Mouse (Mus musculus): Measurements from ENCODE around the gene Cyp2d9. TPM values are rescaled to one million over a fixed set of nuclear protein-coding genes. Genes with fewer than 3 reads are reported as not detected.

Cyp2d9 gene
- not detected for total RNA-seq (2023)

GRCm38 (mm10) chr15:82433137-82433536 is at the start of gene Cyp2d9:
Gene Cyp2d9 (plus strand): TSS chr15:82433437.

GRCm38 (mm10) chr15:82393922-82394321 is 39.3 kb upstream of the Cyp2d9 start, which contains the start of gene Cyp2d11:
Gene Cyp2d11 (minus strand): TSS chr15:82394022.

GRCm38 (mm10) chr15:82406981-82407380 is 26.3 kb upstream of the Cyp2d9 start, which contains the start of gene Cyp2d10:
Gene Cyp2d10 (minus strand): TSS chr15:82407195.

Other genes starting within 250 kb of the Cyp2d9 start
- not detected for gene Shisa8, start 220.6 kb upstream of the Cyp2d9 start, total RNA-seq (2023)
- gene Tnfrsf13c, start 209.1 kb upstream of the Cyp2d9 start, total RNA-seq (2023), result 9.7 TPM
- not detected for gene Cenpm, start 188.7 kb upstream of the Cyp2d9 start, total RNA-seq (2023)
- not detected for gene 1500009C09Rik, start 181.0 kb upstream of the Cyp2d9 start, total RNA-seq (2023)
- not detected for gene Sept3, start 158.5 kb upstream of the Cyp2d9 start, total RNA-seq (2023)
- gene Wbp2nl, start 134.5 kb upstream of the Cyp2d9 start, total RNA-seq (2023), result not detected
- gene Naga, start 94.5 kb upstream of the Cyp2d9 start, total RNA-seq (2023), result 56.1 TPM
- gene Pheta2, start 94.5 kb upstream of the Cyp2d9 start, total RNA-seq (2023), result 0.27 TPM
- 91.4 TPM for gene Smdt1, start 94.5 kb upstream of the Cyp2d9 start, total RNA-seq (2023)
- 113 TPM for gene Ndufa6, start 79.1 kb upstream of the Cyp2d9 start, total RNA-seq (2023)
- 11.1 TPM for gene Cyp2d22, start 53.2 kb upstream of the Cyp2d9 start, total RNA-seq (2023)
- gene Cyp2d11, start 39.4 kb upstream of the Cyp2d9 start, total RNA-seq (2023), result not detected
- not detected for gene Cyp2d10, start 26.2 kb upstream of the Cyp2d9 start, total RNA-seq (2023)
- not detected for gene Cyp2d12, start 121.6 kb downstream of the Cyp2d9 start, total RNA-seq (2023)
- not detected for gene Cyp2d34, start 187.5 kb downstream of the Cyp2d9 start, total RNA-seq (2023)